Mouse (Mus musculus) adrenal gland, postnatal 10 days (tissue): ENCODE data around the gene Gstt1. TPM values are rescaled to one million over a fixed set of nuclear protein-coding genes. Genes with fewer than 3 reads are reported as not detected.
A peak's percentile ranks its signal among the peaks of the same experiment; 100 is the strongest.
"Not testable (repeated sequence)": the region's sequence is repeated elsewhere in the genome, so short reads cannot be mapped to it uniquely, and the experiment has no call there.

Experiments used
- DNase-seq: peaks from one replicate; pipeline ENCODE4 v3.0.0; 2021; ENCODE audit warnings: mixed read lengths
- long read RNA-seq, 2 experiments: library from polyadenylated mRNA; stranded (forward); transcript quantifications; one replicate each; pipeline ENCODE4 v2.0.0; 2021
- total RNA-seq, 2 experiments: library from RNA; stranded (reverse); gene quantifications; 2 replicates each; pipeline ENCODE4 v1.2.3; 2021

Gene Gstt1
- total RNA-seq, result 10 to 100 TPM; 60.2 to 60.4 TPM
- long read RNA-seq, experiment 1, transcript Gstt1-201 (5 exons, 1,037 nt), result major isoform, 67 of 87 reads
- long read RNA-seq, experiment 1, partial matches to known transcripts, result 1 of 87 reads
- long read RNA-seq, experiment 1, other reads (novel, unspliced or antisense), result 17 of 87 reads
- long read RNA-seq, experiment 2, transcript Gstt1-201 (5 exons, 1,037 nt), result major isoform, 39 of 48 reads
- long read RNA-seq, experiment 2, partial matches to known transcripts, result 1 of 48 reads
- long read RNA-seq, experiment 2, other reads (novel, unspliced or antisense), result 5 of 48 reads

- peak; percentile 80 for DNase-seq
Measured at GRCm38 (mm10) chr10:75798176-75798696, at the start of gene Gstt1. TSS of gene Gstt1 (minus strand) at chr10:75798584.

- DNase-seq, result no peak
Measured at GRCm38 (mm10) chr10:75845306-75845930, 47.0 kb upstream of the Gstt1 start.

- DNase-seq, result no peak
Measured at GRCm38 (mm10) chr10:75844800-75845199, 46.4 kb upstream of the Gstt1 start.

GRCm38 (mm10) chr10:75843898-75844297, 45.5 kb upstream of the Gstt1 start:
- DNase-seq, result not testable (repeated sequence)

GRCm38 (mm10) chr10:75839092-75839491, 40.7 kb upstream of the Gstt1 start:
- no peak for DNase-seq

GRCm38 (mm10) chr10:75837248-75837759, 38.9 kb upstream of the Gstt1 start, which contains the start of gene Gstt2:
TSS of gene Gstt2 (minus strand) at chr10:75837424.
- peak; percentile 95 for DNase-seq

GRCm38 (mm10) chr10:75835761-75836531, 37.6 kb upstream of the Gstt1 start:
- DNase-seq, result no peak

- peak; percentile 83 for DNase-seq
Measured at GRCm38 (mm10) chr10:75835307-75835706, 36.9 kb upstream of the Gstt1 start.

- no peak for DNase-seq
Measured at GRCm38 (mm10) chr10:75834721-75835120, 36.3 kb upstream of the Gstt1 start.

GRCm38 (mm10) chr10:75834250-75834649, 35.9 kb upstream of the Gstt1 start:
- peak; percentile 88 for DNase-seq

- peak; percentile 47 for DNase-seq
Measured at GRCm38 (mm10) chr10:75833456-75834080, 35.2 kb upstream of the Gstt1 start.

GRCm38 (mm10) chr10:75832272-75832895, 34.0 kb upstream of the Gstt1 start:
- peak; percentile 81 for DNase-seq

GRCm38 (mm10) chr10:75830275-75830670, 31.9 kb upstream of the Gstt1 start:
- no peak for DNase-seq

GRCm38 (mm10) chr10:75829529-75830274, 31.3 kb upstream of the Gstt1 start:
- no peak for DNase-seq

GRCm38 (mm10) chr10:75828500-75828931, 30.1 kb upstream of the Gstt1 start:
- DNase-seq, result peak; percentile 78

GRCm38 (mm10) chr10:75827668-75828360, 29.4 kb upstream of the Gstt1 start:
- DNase-seq, result peak; percentile 84

- DNase-seq, result no peak
Measured at GRCm38 (mm10) chr10:75824530-75824929, 26.1 kb upstream of the Gstt1 start.

- DNase-seq, result no peak
Measured at GRCm38 (mm10) chr10:75823782-75824181, 25.4 kb upstream of the Gstt1 start.

GRCm38 (mm10) chr10:75822443-75822842, 24.1 kb upstream of the Gstt1 start, which contains the start of gene Gstt4:
TSS of gene Gstt4 (minus strand) at chr10:75822543.
- no peak for DNase-seq

GRCm38 (mm10) chr10:75819882-75820281, 21.5 kb upstream of the Gstt1 start:
- DNase-seq, result no peak
